Mouse (Mus musculus): ENCODE results near the gene Pitpna.
"Not testable (repeated sequence)": the region's sequence is repeated elsewhere in the genome, so short reads cannot be mapped to it uniquely, and the experiment has no call there.

Gene Pitpna

GRCm38 (mm10) chr11:75587493-75588284 lies at the start of gene Pitpna:
Gene Pitpna (plus strand): TSS chr11:75588097.
- peak; percentile 88 for DNase-seq (ENCODE audit: low read depth, low spot score)

GRCm38 (mm10) chr11:75538184-75538969 lies 49.5 kb upstream of the Pitpna start:
- DNase-seq (ENCODE audit: low read depth, low spot score) = no peak

- no peak for DNase-seq (ENCODE audit: low read depth, low spot score)
Measured at GRCm38 (mm10) chr11:75538970-75539299, 49.0 kb upstream of the Pitpna start.

- no peak for DNase-seq (ENCODE audit: low read depth, low spot score)
Measured at GRCm38 (mm10) chr11:75540209-75540608, 47.7 kb upstream of the Pitpna start.

GRCm38 (mm10) chr11:75540710-75541581 lies 47.0 kb upstream of the Pitpna start:
- no peak for DNase-seq (ENCODE audit: low read depth, low spot score)

GRCm38 (mm10) chr11:75544713-75545112 lies 43.2 kb upstream of the Pitpna start:
- no peak for DNase-seq (ENCODE audit: low read depth, low spot score)

GRCm38 (mm10) chr11:75546057-75546456 lies 41.8 kb upstream of the Pitpna start:
- no peak for DNase-seq (ENCODE audit: low read depth, low spot score)

GRCm38 (mm10) chr11:75549658-75550111 lies 38.2 kb upstream of the Pitpna start:
- DNase-seq (ENCODE audit: low read depth, low spot score) = no peak

- DNase-seq (ENCODE audit: low read depth, low spot score) = no peak
Measured at GRCm38 (mm10) chr11:75550200-75550946, 37.5 kb upstream of the Pitpna start.

GRCm38 (mm10) chr11:75551321-75551720 lies 36.6 kb upstream of the Pitpna start:
- DNase-seq (ENCODE audit: low read depth, low spot score) = no peak

GRCm38 (mm10) chr11:75551961-75552441 lies 35.9 kb upstream of the Pitpna start:
- no peak for DNase-seq (ENCODE audit: low read depth, low spot score)

- no peak for DNase-seq (ENCODE audit: low read depth, low spot score)
Measured at GRCm38 (mm10) chr11:75552906-75553482, 34.9 kb upstream of the Pitpna start.

- DNase-seq (ENCODE audit: low read depth, low spot score) = not testable (repeated sequence)
Measured at GRCm38 (mm10) chr11:75556006-75556405, 31.9 kb upstream of the Pitpna start.

- DNase-seq (ENCODE audit: low read depth, low spot score) = no peak
Measured at GRCm38 (mm10) chr11:75557142-75557541, 30.8 kb upstream of the Pitpna start.

- no peak for DNase-seq (ENCODE audit: low read depth, low spot score)
Measured at GRCm38 (mm10) chr11:75558101-75558500, 29.8 kb upstream of the Pitpna start.

- no peak for DNase-seq (ENCODE audit: low read depth, low spot score)
Measured at GRCm38 (mm10) chr11:75559870-75560504, 27.9 kb upstream of the Pitpna start.

- DNase-seq (ENCODE audit: low read depth, low spot score) = no peak
Measured at GRCm38 (mm10) chr11:75560530-75561409, 27.1 kb upstream of the Pitpna start.

- no peak for DNase-seq (ENCODE audit: low read depth, low spot score)
Measured at GRCm38 (mm10) chr11:75561410-75561791, 26.5 kb upstream of the Pitpna start.

- DNase-seq (ENCODE audit: low read depth, low spot score) = no peak
Measured at GRCm38 (mm10) chr11:75562840-75563239, 25.1 kb upstream of the Pitpna start.
